Mouse (Mus musculus): ENCODE data around the gene Pdzd8. TPM values are rescaled to one million over a fixed set of nuclear protein-coding genes. Genes with fewer than 3 reads are reported as not detected.

Gene Pdzd8
- polyA plus RNA-seq, 1 experiment from 2014 or later: 16.7 TPM

DNA sequence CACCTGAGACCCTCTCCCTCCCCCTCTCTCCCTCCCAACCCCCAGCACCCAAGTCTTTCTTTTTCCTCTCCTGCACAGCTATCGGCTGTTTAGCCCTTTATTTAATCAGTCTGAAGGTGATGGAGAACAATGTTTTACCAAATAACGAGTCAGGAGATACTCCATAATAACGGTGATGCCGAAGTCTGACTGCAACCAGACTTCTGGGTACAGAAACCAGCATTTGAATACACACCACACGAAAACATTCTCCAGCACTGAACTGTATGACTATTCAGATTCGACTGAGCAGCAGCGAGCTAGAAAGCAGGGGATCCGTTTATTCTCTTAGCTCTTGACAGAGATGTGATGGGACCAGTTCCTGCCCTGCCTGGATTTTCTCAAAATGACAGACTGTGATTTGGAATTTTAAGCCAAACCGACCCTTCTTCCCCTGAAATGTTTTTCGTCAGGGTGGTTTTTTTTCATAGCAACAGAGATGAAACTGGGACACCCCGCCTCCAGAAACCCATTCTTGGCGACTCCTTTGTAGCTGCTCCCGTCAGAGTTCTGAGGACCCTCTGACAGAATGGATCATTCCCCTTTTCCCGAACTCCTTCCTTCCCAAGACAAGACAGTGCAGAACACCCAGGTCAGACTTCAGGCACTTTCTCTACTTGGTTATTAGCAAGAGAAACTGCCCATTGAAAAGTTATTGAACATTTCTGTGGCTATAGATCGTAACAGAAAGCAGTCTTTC, 5.7 kb upstream of the Pdzd8 start:
- H3K36me3 ChIP-seq: no peaks in the 10 kb centered on the region
- no peak overlapping the region for H3K9ac ChIP-seq
- 76% methylated on average over 15 of the region's 15 CpGs for WGBS
- peaks cover 7% of the 10 kb centered on the region for H3K4me1 ChIP-seq
- no peak overlapping the region for H3K4me2 ChIP-seq (replicated peaks)
- H3K27ac ChIP-seq: no peak overlapping the region
- H3K4me3 ChIP-seq: no peak overlapping the region
- ATAC-seq (ENCODE audit: low FRiP score): no peak
- H3K9me3 ChIP-seq (replicated peaks): no peaks in the 10 kb centered on the region
- no peaks in the 10 kb centered on the region for H3K27me3 ChIP-seq

DNA sequence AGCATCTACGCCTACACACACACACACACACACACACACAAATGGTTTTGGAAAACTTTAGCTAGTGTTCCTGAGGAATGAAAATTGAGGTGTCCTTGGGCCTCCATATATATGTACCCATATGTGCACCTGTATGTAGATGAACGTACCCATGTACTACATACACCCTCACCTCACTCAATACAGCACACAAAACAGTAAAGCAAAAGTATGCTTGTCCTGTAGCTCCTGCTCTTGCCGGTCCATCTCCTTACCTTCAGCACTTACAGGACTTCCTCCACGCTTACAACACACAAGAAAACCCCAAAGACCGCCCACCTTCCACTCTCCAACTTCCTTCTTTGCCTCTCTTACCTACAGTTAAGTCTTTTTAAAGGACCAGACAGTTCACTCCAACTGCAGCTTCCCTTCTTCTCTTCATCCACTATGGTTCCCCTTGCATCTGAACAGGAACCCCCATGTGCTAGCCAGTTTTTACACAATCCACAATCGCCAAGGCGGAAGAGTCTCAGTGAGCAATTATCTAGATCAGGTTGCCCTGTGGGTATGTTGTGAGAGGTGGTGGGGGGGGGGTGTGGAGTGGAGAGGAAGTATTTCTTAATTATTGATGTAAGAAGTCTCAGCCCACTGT, 4.8 kb upstream of the Pdzd8 start:
- H3K4me1 ChIP-seq: peaks cover 8% of the 10 kb centered on the region
- no peak overlapping the region for H3K4me3 ChIP-seq
- no peaks in the 10 kb centered on the region for H3K9me3 ChIP-seq (replicated peaks)
- WGBS: 83% methylated on average over 7 of the region's 7 CpGs
- H3K36me3 ChIP-seq: no peaks in the 10 kb centered on the region
- no peaks in the 10 kb centered on the region for H3K27me3 ChIP-seq
- no peak overlapping the region for H3K27ac ChIP-seq
- no peak overlapping the region for H3K4me2 ChIP-seq (replicated peaks)
- ATAC-seq (ENCODE audit: low FRiP score): no peak
- H3K9ac ChIP-seq: no peak overlapping the region

DNA sequence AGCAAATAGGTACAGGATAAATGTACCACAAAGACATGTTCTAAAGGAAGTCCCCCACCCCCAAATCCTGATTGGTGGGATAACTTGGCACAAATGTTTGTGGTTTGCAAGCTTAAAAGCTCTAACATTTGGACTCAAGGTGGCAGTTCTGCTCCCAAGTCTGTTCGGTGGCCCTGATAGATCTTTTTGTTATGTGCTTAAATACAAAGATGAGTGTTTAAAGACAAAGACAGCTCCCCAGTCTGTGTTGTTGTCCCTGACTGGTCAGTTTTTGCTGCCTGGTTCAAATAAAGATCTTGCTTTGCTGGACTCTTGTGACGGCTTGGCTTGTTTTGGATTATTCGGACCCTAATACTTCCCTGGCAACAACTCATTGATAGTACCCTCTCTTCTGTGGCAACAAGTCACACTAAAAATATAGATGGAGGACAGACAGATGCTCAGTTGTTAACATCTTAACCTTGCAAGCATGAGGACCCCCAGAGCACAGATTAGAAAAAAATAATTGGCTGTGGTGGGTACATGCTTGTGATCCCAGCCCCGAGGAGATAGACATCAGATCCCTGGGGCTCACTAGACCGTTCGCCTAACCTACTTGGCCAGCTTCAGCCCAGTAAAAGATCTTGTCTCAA, 3.9 kb upstream of the Pdzd8 start:
- no peak overlapping the region for H3K27ac ChIP-seq
- 82% methylated on average over 6 of the region's 6 CpGs for WGBS
- H3K36me3 ChIP-seq: no peaks in the 10 kb centered on the region
- H3K4me3 ChIP-seq: no peak overlapping the region
- H3K9ac ChIP-seq: no peak overlapping the region
- no peaks in the 10 kb centered on the region for H3K9me3 ChIP-seq (replicated peaks)
- H3K4me1 ChIP-seq: peaks cover 10% of the 10 kb centered on the region
- H3K27me3 ChIP-seq: no peaks in the 10 kb centered on the region
- ATAC-seq (ENCODE audit: low FRiP score): no peak
- H3K4me2 ChIP-seq (replicated peaks): no peak overlapping the region

DNA sequence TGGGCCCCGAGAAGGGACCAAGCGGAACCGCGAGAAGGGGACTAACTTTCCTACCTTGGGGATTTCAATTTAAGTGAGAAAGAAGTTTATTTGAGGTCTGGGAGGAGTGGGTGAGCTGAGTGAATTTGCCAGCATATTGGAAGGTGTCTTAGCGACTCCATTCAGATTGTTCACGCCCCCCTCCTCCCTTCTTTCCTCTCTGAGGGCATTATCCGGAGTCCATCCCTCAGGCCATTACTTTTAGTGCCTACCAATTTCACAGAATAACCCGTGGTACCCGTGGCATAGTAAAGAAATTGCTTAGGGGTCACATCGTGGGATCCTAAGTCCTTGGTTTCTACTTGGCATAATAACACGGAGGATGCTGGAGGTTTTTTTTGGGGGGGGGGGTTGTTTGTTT, 745 bp upstream of the Pdzd8 start:
- Histone ChIP-seq H3K27ac (peak overlapping the region; percentile 93), H3K4me2 (replicated peaks) (peak overlapping the region; percentile 63), H3K9ac (peak overlapping the region; percentile 86), H3K9me3 (replicated peaks) (no peaks in the 10 kb centered on the region), H3K36me3 (no peaks in the 10 kb centered on the region), H3K4me1 (peaks cover 31% of the 10 kb centered on the region), H3K4me3 (peak overlapping the region; percentile 86), H3K27me3 (no peaks in the 10 kb centered on the region)
- ATAC-seq (ENCODE audit: low FRiP score): peak; percentile 36
- 5% methylated on average over 11 of the region's 11 CpGs for WGBS

DNA sequence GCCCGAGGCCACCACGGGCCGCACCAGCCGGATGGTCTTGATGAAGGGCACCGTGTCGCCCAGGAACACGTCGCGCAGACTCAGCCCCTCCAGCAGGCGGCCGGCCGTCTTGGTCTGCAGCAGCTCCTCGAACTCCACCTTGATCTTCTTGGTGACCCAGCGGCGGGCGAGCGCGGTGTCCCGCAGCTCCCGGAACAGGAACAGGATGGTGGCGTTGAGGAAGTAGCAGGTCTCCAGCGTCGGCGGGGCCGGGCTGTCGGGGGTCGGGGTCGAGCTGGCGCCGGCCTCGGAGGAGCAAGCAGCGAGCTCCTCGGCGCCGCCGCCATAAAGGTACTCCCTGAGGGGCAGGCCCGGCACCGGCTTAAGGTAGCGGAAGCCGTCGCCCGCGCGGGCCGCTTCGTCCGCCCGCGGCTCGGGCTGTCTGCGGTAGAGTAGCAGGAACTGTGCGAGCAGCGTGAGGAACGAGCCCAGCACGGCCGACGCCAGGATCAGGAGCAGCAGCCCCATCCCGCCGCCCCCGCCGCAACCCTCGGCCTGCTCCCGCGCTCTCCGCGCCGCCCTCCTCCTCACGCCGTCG, 411 bp downstream of the Pdzd8 start:
- no peaks in the 10 kb centered on the region for H3K36me3 ChIP-seq
- peak overlapping the region; percentile 93 for H3K27ac ChIP-seq
- under 1% methylated on average over 41 of the region's 70 CpGs for WGBS
- H3K9me3 ChIP-seq (replicated peaks): no peaks in the 10 kb centered on the region
- peak overlapping the region; percentile 86 for H3K9ac ChIP-seq
- no peaks in the 10 kb centered on the region for H3K27me3 ChIP-seq
- peak overlapping the region; percentile 99 for H3K4me2 ChIP-seq (replicated peaks)
- peaks cover 35% of the 10 kb centered on the region for H3K4me1 ChIP-seq
- peak overlapping the region; percentile 86 for H3K4me3 ChIP-seq
- ATAC-seq (ENCODE audit: low FRiP score): peak; percentile 66

DNA sequence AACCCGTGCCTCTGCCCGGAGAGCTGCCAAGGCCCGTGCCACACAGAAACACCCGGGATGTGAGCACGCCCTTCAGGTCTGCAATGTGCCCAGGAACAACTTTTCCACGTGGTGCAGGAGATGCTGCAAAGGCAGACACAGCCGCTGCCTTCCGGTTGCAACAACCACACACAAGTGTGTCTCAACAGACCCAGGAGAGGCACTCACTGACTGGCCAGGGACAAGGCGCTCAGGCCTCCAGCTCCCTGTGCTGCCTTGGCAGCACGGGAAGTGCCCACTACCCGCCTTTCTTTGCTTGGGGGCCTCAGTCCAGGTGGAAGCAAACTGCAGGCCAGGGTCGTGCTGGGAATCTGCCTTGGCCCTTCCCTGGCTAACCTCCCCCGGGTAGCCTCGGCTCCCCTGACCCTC, 1.3 kb downstream of the Pdzd8 start:
- no peak for ATAC-seq (ENCODE audit: low FRiP score)
- under 1% methylated on average over 14 of the region's 14 CpGs for WGBS
- H3K27me3 ChIP-seq: no peaks in the 10 kb centered on the region
- peak overlapping the region; percentile 99 for H3K4me2 ChIP-seq (replicated peaks)
- peaks cover 35% of the 10 kb centered on the region for H3K4me1 ChIP-seq
- peak overlapping the region; percentile 86 for H3K9ac ChIP-seq
- peak overlapping the region; percentile 93; the same call in 1 of the 2 replicates for H3K27ac ChIP-seq
- no peaks in the 10 kb centered on the region for H3K9me3 ChIP-seq (replicated peaks)
- H3K4me3 ChIP-seq: peak overlapping the region; percentile 86
- H3K36me3 ChIP-seq: no peaks in the 10 kb centered on the region

DNA sequence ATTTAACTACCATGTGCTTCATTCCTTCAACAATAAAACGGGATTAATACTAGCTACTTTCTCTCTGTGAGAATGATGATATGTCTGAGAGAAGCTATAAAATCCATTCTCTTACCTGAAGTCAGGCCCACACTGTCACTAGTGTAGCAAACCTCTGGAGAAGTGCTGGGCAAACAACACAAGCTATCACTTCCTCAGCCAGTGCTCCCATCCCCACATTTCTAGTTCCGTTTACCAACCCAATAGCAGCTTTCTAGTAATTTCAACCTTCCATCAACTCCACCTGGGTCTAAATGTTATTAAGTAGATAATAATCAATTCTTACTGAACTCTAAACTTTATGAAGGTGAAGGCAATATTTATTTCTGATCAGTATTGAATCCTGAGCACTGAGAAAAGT, 2.6 kb downstream of the Pdzd8 start:
- Histone ChIP-seq H3K27me3 (no peaks in the 10 kb centered on the region), H3K4me1 (peaks cover 35% of the 10 kb centered on the region), H3K27ac (no peak overlapping the region), H3K9me3 (replicated peaks) (no peaks in the 10 kb centered on the region), H3K9ac (peak overlapping the region; percentile 35; the same call in 1 of the 2 replicates), H3K4me2 (replicated peaks) (peak overlapping the region; percentile 99), H3K4me3 (peak overlapping the region; percentile 86), H3K36me3 (no peaks in the 10 kb centered on the region)
- 48% methylated on average over 2 of the region's 2 CpGs for WGBS
- ATAC-seq (ENCODE audit: low FRiP score): no peak

DNA sequence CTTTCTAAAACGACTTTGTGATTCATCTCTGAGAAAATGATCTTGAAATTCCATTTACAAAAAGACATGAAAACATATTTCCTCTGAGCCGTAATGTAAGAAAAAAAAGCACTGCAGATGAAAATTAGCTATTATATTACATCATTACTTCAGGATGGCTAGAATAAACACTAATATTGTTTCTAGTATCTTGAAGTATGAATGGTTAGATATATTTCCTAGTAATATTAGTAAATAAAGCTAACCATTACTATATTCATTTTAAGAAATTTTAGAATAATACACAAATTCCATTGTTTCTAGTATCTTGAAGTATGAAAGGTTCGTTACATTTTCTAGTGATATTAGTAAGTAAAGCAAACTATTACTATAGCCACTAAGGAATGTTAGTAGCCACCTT, 5.7 kb downstream of the Pdzd8 start:
- H3K36me3 ChIP-seq: no peaks in the 10 kb centered on the region
- WGBS: 92% methylated on average over 3 of the region's 3 CpGs
- ATAC-seq (ENCODE audit: low FRiP score): no peak

DNA sequence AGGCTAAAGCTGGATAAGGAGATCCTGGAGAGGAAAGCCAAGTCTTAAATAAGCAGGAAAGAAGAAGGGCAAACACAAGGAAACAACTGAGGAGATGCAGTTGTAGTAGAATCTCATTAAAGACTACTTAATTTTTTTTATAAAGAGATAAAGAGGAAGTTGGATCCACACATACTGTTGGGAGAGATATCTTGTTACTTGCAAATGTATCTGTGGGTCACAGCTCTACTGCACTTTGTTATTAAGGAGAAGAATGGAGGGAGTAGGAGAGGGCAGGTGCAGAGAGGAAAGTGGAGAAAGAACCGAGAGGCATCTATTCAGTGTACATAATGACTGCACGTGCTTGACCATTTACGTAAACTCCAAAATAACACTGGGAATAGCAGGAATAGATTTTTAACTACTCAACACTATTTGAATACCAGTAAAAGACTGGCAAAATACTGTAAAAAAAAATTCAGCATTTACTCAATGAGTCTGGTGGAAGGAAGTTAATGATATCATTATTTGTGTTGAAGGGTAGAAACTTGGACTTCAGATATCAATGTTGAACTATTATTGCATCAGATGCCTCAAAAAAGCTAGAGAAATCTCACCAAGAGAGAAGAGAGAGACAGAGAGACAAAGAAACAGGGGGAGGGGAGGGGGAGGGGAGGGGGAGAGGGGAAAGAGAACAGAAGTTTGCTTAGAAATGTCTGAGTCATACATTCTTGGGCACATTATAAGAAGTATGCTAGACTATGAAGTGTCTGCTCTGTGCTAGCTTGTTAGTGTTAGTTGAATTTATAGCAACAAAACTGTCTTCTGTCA, 7.5 kb downstream of the Pdzd8 start:
- ATAC-seq (ENCODE audit: low FRiP score): no peak
- Histone ChIP-seq H3K27ac (no peak overlapping the region), H3K36me3 (no peaks in the 10 kb centered on the region), H3K4me2 (replicated peaks) (no peak overlapping the region), H3K4me3 (no peak overlapping the region), H3K4me1 (peaks cover 13% of the 10 kb centered on the region), H3K27me3 (no peaks in the 10 kb centered on the region), H3K9ac (no peak overlapping the region), H3K9me3 (replicated peaks) (no peaks in the 10 kb centered on the region)
- WGBS: 91% methylated on average over 3 of the region's 3 CpGs

More for the DNA sequence above, 5.7 kb downstream of the Pdzd8 start:
- H3K9ac ChIP-seq: no peak overlapping the region
- no peaks in the 10 kb centered on the region for H3K27me3 ChIP-seq
- H3K4me3 ChIP-seq: no peak overlapping the region
- peaks cover 27% of the 10 kb centered on the region for H3K4me1 ChIP-seq
- no peaks in the 10 kb centered on the region for H3K9me3 ChIP-seq (replicated peaks)
- no peak overlapping the region for H3K27ac ChIP-seq
- no peak overlapping the region for H3K4me2 ChIP-seq (replicated peaks)

DNA sequence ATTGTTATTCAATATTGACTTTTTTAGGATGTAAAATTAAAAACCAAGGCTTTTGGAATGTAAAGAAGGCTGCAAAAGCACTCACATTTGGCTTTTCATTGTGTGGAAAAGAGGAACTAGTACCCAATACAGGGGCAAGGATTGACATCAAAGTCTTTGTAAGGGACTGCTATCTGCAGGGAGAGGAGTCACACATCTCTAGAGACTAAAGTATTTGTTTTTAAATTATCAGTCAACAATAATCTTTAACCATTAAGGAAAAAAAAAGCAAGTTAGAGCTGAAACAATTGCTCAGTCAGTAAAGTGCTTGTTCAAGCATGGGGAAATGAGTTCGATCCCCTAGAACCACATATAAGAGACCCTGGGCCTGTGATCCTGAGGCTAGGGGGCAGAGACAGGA, 8.9 kb downstream of the Pdzd8 start:
- H3K9ac ChIP-seq: no peak overlapping the region
- H3K4me3 ChIP-seq: no peak overlapping the region
- H3K9me3 ChIP-seq (replicated peaks): no peaks in the 10 kb centered on the region
- H3K4me2 ChIP-seq (replicated peaks): no peak overlapping the region
- no peaks in the 10 kb centered on the region for H3K27me3 ChIP-seq
- H3K27ac ChIP-seq: no peak overlapping the region
- 95% methylated on average over 1 of the region's 1 CpGs for WGBS
- no peaks in the 10 kb centered on the region for H3K36me3 ChIP-seq
- no peak for ATAC-seq (ENCODE audit: low FRiP score)
- peaks cover 7% of the 10 kb centered on the region for H3K4me1 ChIP-seq

DNA sequence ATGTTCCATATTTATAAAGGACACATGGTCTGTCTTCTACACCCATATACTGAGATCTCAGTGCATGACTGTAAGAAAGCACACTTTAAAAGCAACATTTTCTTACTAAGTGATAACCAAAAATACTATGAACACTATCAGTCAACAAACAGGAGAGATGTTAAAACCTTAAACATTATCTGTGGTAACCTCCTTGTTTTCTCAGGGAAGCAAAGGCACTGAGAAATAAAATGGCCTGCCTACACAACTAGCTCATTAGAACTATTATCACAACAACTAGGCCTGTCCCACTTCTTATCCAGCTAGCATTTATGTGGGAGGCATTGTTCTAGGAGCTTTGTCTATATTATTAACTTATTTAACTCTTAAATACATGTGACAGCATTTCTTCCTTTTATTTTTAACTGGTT, 14.8 kb downstream of the Pdzd8 start:
- H3K9ac ChIP-seq: no peak overlapping the region
- H3K4me2 ChIP-seq (replicated peaks): no peak overlapping the region
- H3K4me3 ChIP-seq: no peak overlapping the region
- H3K4me1 ChIP-seq: no peaks in the 10 kb centered on the region
- H3K27me3 ChIP-seq: no peaks in the 10 kb centered on the region
- H3K27ac ChIP-seq: no peak overlapping the region
- no peak for ATAC-seq (ENCODE audit: low FRiP score)
- H3K36me3 ChIP-seq: peaks cover 6% of the 10 kb centered on the region; the same call in 1 of the 2 replicates
- no peaks in the 10 kb centered on the region for H3K9me3 ChIP-seq (replicated peaks)

DNA sequence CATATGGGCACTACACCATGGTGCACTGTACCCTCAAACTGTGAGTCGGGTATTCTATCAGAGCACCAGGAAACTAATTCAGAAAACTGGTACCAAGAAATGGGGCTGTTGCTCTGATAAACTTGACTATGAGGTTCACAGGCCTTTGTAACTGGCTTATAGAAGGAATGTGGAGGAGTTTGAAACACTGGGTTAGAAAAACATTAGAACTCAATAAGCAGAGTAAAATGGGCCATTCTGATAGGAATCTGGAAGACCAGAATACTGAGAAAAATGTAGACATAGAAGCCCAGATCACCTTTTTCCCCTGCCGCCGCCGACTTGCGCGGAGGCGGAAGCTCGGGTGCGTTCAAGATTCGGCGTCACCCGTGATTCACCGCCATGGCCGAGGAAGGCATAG, 23.6 kb downstream of the Pdzd8 start, which contains the start of gene Rps12-ps3:
Gene Rps12-ps3 (plus strand): TSS at position 301 of the 400 bp plus-strand sequence.
- H3K4me2 ChIP-seq (replicated peaks): no peak within 1 kb of the TSS
- no peak within 1 kb of the TSS for H3K4me3 ChIP-seq
- H3K36me3 ChIP-seq: peaks cover 7% of the 10 kb centered on the region; the same call in 1 of the 2 replicates
- H3K27ac ChIP-seq: no peak within 1 kb of the TSS
- no peaks in the 10 kb centered on the region for H3K4me1 ChIP-seq
- 98% methylated on average over 10 of the region's 14 CpGs for WGBS
- no peak for ATAC-seq (ENCODE audit: low FRiP score)
- H3K27me3 ChIP-seq: no peaks in the 10 kb centered on the region
- H3K9ac ChIP-seq: no peak within 1 kb of the TSS
- no peaks in the 10 kb centered on the region for H3K9me3 ChIP-seq (replicated peaks)
